Mouse (Mus musculus) cortical plate, adult 2 months (tissue): ENCODE measurements around the gene Msrb3.

Experiments used
- CTCF ChIP-seq: fragments of 200-500 bp; IDR thresholded peaks from 2 replicates; pipeline ENCODE4 v1.5.1; 2011; ENCODE audit warnings: mild to moderate bottlenecking, control low read depth, low read length; ENCODE audit not compliant: insufficient read depth; ENCODE audit errors: extremely low read depth
- POLR2A ChIP-seq: fragments of 200-500 bp; IDR thresholded peaks from 2 replicates; pipeline ENCODE4 v1.6.1; 2011; ENCODE audit warnings: mild to moderate bottlenecking, low read length, control low read depth; ENCODE audit not compliant: insufficient read depth; ENCODE audit errors: extremely low read depth

DNA sequence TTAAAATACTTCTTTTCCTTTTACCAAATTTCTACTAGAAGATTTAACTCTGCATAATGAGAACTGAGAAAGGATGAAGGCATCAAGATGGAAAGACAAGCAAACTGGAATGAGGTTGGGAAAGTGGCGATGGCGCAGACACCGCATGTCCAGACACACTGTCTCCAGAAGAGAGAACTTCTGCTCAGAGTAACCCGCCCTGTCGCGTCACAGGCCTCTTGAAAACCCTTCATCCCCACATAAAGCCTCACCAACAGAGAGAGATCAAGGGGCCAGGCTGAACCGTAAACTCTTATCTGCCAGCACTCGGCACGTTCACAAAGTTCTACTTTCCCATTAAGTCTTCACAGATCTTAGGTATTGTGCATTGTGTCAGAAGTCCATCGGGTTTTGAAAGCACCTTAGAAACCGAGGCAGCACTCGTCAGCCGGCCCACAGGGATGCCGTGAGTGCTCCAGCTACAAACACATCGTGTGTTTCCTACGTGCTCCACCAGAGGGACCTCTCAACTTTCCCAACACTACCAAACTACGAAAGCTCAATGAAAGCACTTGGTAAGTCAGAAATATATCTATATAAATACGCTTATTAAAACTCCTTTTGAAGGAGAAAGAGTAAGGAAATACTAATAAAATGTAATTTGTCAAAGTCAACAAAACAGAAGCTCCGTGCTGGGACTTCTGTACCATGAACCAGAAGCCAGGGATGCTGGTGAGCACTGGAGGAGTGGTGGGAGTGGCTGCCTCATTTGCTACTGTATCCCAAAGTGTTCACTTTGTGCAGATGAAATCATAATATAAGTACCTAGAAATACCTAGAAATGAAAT lies 39.4 kb upstream of the Msrb3 start:
- TF ChIP-seq CTCF: peak; percentile 72
- TF ChIP-seq POLR2A: no peak
